Mouse (Mus musculus) midbrain, embryonic 13.5 days (tissue): ENCODE data around the gene Rufy2. TPM values are rescaled to one million over a fixed set of nuclear protein-coding genes. Genes with fewer than 3 reads are reported as not detected.

Experiments used
- ATAC-seq: fragments of 200-750 bp; cut with Nextera tagmentation; 2 replicates; pipeline ENCODE4 v1.8.0; 2017; ENCODE audit warnings: mild to moderate bottlenecking, moderate TSS enrichment, moderate library complexity
- H3K27ac ChIP-seq: fragments of 300-500 bp; sonication (generic); 2 replicates; pipeline ENCODE4 v1.5.1; 2015; ENCODE audit warnings: inconsistent platforms, mild to moderate bottlenecking, moderate library complexity
- H3K27me3 ChIP-seq: fragments of 300-500 bp; sonication (generic); 2 replicates; pipeline ENCODE4 v1.6.1; 2015; ENCODE audit warnings: mild to moderate bottlenecking, inconsistent platforms
- H3K36me3 ChIP-seq: fragments of 300-500 bp; sonication (generic); 2 replicates; pipeline ENCODE4 v1.6.1; 2015; ENCODE audit warnings: mild to moderate bottlenecking, inconsistent platforms
- H3K4me1 ChIP-seq: fragments of 300-500 bp; sonication (generic); replicated peaks from 2 replicates; pipeline ENCODE4 v1.6.1; 2015; ENCODE audit warnings: inconsistent platforms
- H3K4me2 ChIP-seq: fragments of 300-500 bp; sonication (generic); replicated peaks from 2 replicates; pipeline ENCODE4 v1.6.1; 2015; ENCODE audit warnings: moderate library complexity, mild to moderate bottlenecking, inconsistent platforms
- H3K4me3 ChIP-seq: fragments of 300-500 bp; sonication (generic); replicated peaks from 2 replicates; pipeline ENCODE4 v1.5.1; 2015; ENCODE audit warnings: mild to moderate bottlenecking, inconsistent platforms
- H3K9ac ChIP-seq: fragments of 300-500 bp; sonication (generic); replicated peaks from 2 replicates; pipeline ENCODE4 v1.6.1; 2015; ENCODE audit warnings: mild to moderate bottlenecking, inconsistent platforms
- H3K9me3 ChIP-seq: fragments of 300-500 bp; sonication (generic); 2 replicates; pipeline ENCODE4 v1.6.1; 2016; ENCODE audit warnings: mild to moderate bottlenecking, inconsistent platforms
- WGBS: fragments of 180-500 bp; shearing (Covaris S2); methylation state at CpG from one replicate; pipeline ENCODE4 v1.1.7; 2015; 5-methylcytosine and 5-hydroxymethylcytosine counted together
- polyA plus RNA-seq: library from polyadenylated mRNA; unstranded; fragments of >200 nt; fragmentation: Nextera tagmentation; extraction: Ambion mirVana; gene quantifications from 2 replicates; pipeline ENCODE4 v1.2.1, GENCODE M21; 2015

The Rufy2 gene
- polyA plus RNA-seq, 1 experiment from 2014 or later, result 51.7 TPM

DNA sequence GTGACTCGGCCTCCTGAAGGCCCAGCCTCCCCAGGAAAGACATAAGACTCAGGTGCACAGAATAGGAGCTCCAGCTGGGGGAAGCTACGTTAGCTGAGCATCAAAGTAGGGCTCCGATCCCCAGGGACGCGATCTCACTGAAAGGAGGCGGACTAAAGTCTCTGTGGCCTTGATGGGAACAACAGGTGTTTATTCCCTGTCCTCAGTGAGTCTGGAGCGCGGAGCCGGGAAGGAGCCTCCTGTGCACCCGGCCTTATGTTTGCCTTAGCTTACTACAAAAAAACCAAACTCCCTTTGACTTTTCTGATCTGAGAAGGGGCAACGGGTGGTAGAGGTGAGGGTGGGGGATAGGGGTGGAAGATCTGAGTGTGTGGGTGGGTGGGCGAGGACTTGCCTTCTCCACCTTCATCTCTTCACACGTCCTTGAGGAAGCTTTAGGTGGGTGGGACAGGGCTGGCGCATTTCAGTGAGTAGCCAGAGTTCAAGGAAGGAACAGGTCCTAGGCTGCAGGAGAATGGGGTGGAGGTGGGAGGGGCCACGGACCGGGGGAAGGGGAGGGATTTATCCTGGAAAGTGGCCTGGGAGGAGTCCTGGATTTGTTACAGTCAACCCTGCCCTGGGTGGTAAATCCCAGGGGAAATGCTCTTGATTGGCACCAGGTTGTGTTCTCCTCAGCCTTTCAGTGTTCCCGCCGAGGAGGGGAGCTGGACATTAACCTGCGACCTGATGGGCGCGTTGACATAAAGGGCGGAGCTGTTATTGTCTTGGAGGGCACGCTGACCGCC, 77.1 kb downstream of the Rufy2 start:
- H3K9me3 ChIP-seq, result no peaks in the 10 kb centered on the region
- no peak overlapping the region for H3K27ac ChIP-seq
- no peaks in the 10 kb centered on the region for H3K4me1 ChIP-seq
- H3K4me2 ChIP-seq, result no peak overlapping the region
- peak; percentile 17; the same call in 1 of the 2 replicates for ATAC-seq
- H3K9ac ChIP-seq, result no peak overlapping the region
- no peaks in the 10 kb centered on the region for H3K27me3 ChIP-seq
- WGBS, result 39% methylated on average over 24 of the region's 24 CpGs
- H3K4me3 ChIP-seq, result no peak overlapping the region
- no peaks in the 10 kb centered on the region for H3K36me3 ChIP-seq

DNA sequence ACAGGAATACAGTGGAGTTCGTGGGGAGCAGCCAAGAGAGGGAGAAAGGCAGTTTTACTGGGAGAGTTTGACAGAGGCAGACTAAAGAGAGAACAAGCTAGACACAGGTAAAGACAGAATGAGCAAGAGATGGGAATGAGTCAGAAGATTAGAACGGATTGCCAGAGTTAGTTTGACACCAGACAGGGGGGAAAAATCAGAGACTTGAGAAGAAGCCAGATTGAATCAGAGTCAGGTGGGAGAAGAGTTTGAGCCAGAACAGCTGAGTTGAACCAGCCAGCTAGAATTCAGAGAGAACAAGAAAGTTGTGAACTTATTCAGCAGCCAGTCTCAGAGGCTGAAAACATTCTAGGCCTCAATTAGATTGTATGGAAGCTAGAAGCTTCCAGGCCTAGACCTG, 79.8 kb downstream of the Rufy2 start, which contains the start of gene Pbld1:
TSS of gene Pbld1 (plus strand) at position 301 of the 400 bp plus-strand sequence.
- Histone ChIP-seq H3K27ac (no peak within 1 kb of the TSS), H3K9me3 (no peaks in the 10 kb centered on the region), H3K4me1 (no peaks in the 10 kb centered on the region), H3K4me2 (no peak within 1 kb of the TSS), H3K9ac (no peak within 1 kb of the TSS), H3K27me3 (no peaks in the 10 kb centered on the region), H3K4me3 (no peak within 1 kb of the TSS), H3K36me3 (no peaks in the 10 kb centered on the region)
- ATAC-seq, result no peak
- WGBS, result 91% methylated on average over 2 of the region's 2 CpGs

DNA sequence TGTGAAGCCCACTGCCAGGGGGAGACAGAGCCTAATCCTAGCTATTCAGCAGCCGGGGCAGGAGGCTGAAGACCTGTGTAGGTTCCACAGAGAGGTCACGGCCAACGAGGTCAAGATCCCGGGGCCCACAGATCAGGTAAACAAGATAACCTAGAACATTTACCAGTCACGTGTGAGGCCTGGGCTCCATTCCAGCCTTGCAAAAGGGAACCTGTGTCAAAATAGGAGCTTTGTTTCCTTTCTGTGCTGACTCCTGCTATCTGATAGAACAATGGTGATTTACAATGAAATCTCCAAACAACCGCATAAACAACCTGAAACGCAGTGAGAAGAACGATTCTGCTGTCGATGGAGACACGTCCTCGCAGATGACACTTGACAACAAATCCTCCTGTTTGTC, 80.4 kb downstream of the Rufy2 start:
- H3K9me3 ChIP-seq, result no peaks in the 10 kb centered on the region

DNA sequence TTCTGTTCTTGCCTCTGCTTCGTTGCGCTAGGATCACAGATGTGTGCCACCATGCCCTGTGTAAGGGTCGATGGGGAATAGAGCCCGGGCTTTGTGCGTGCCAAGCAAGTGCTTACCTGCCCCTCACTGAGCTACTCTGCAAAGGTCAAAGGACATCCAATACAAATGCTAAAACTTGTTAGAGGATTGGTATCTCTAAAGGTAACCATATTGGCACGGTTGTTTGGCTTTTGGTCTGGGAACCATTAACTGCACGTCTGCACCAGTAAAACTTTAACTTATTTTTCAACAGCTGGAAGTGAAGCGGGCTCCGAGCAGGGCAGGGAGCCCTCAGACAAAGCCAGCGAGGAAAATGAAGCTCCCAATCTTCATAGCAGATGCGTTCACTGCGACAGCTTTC, 81.2 kb downstream of the Rufy2 start:
- no peak overlapping the region for H3K9ac ChIP-seq
- WGBS, result 74% methylated on average over 12 of the region's 12 CpGs
- no peak overlapping the region for H3K27ac ChIP-seq
- no peaks in the 10 kb centered on the region for H3K9me3 ChIP-seq
- no peak for ATAC-seq
- H3K36me3 ChIP-seq, result no peaks in the 10 kb centered on the region
- no peaks in the 10 kb centered on the region for H3K27me3 ChIP-seq
- no peaks in the 10 kb centered on the region for H3K4me1 ChIP-seq
- H3K4me3 ChIP-seq, result no peak overlapping the region
- H3K4me2 ChIP-seq, result no peak overlapping the region

More for the DNA sequence above, 80.4 kb downstream of the Rufy2 start:
- no peaks in the 10 kb centered on the region for H3K4me1 ChIP-seq
- WGBS, result 75% methylated on average over 11 of the region's 11 CpGs
- H3K36me3 ChIP-seq, result no peaks in the 10 kb centered on the region
- H3K27me3 ChIP-seq, result no peaks in the 10 kb centered on the region
- no peak overlapping the region for H3K9ac ChIP-seq
- H3K4me2 ChIP-seq, result no peak overlapping the region
- H3K4me3 ChIP-seq, result no peak overlapping the region
- no peak overlapping the region for H3K27ac ChIP-seq
- ATAC-seq, result no peak

DNA sequence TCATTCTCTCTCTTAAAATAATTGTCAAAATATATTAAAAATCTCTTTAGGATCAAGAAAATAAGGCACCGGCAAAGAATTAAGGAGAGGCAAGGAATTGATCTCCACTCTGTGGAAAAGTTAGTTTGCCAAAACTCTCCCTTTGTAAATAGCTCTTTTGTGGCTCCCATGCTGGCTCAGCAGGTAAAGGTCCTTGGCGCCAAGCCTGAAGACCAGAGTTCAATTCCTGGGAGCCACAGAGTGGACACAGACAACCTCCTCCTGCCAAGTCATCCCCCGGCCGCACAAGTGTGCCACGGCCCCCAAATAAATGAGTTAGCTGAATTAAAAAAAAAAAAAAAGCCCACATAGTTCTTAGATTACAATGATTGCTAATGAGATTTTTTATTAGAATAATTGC, 82.7 kb downstream of the Rufy2 start:
- ATAC-seq, result no peak
- no peaks in the 10 kb centered on the region for H3K4me1 ChIP-seq
- no peaks in the 10 kb centered on the region for H3K27me3 ChIP-seq
- no peaks in the 10 kb centered on the region for H3K36me3 ChIP-seq
- H3K9me3 ChIP-seq, result no peaks in the 10 kb centered on the region
- H3K4me2 ChIP-seq, result no peak overlapping the region
- no peak overlapping the region for H3K27ac ChIP-seq
- no peak overlapping the region for H3K9ac ChIP-seq
- no peak overlapping the region for H3K4me3 ChIP-seq
- 97% methylated on average over 5 of the region's 5 CpGs for WGBS

DNA sequence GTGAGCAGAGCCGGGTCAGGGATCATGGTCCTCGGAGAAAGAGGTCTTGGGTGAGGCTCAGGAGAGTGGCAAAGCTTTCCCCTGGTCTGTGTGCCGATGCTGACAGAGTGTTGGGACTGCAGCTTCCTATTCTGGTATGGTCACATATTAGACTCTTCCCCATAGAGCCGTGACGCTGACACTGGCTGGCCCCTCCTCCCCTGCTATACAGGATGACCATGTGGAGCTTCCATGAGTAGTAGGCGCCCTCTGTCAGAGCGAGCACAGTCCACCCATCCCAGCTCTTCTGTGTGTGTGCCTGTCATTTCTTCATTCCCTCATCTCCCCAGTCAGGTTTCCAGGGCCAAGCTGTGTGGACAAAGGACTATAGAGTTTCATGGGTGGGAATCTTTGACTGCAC, 83.3 kb downstream of the Rufy2 start:
- H3K27ac ChIP-seq, result no peak overlapping the region
- no peak overlapping the region for H3K4me2 ChIP-seq
- no peaks in the 10 kb centered on the region for H3K36me3 ChIP-seq
- 70% methylated on average over 7 of the region's 7 CpGs for WGBS
- H3K4me1 ChIP-seq, result no peaks in the 10 kb centered on the region
- no peaks in the 10 kb centered on the region for H3K27me3 ChIP-seq
- no peaks in the 10 kb centered on the region for H3K9me3 ChIP-seq
- H3K4me3 ChIP-seq, result no peak overlapping the region
- peak; percentile 21; the same call in 1 of the 2 replicates for ATAC-seq
- H3K9ac ChIP-seq, result no peak overlapping the region

DNA sequence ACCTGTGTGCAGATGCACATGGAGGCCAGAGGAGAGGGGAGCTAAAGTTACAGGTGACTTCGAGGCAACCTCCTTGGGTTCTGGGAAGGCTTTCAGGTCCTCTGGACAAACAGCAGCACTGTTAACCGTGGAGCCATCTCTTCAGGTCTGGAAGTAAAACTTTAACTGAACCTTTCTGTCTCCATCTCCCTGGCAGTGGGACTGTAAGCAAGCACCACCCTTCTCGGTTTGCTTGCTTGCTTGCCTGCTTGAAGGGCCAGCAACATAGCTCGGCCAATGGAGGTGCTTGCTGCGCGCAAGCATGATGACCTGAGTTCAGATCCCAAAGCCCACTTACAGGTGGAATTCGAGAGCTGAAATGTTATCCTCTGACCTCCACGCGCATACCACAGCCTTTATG, 84.5 kb downstream of the Rufy2 start:
- Histone ChIP-seq H3K36me3 (no peaks in the 10 kb centered on the region), H3K9me3 (no peaks in the 10 kb centered on the region), H3K4me3 (no peak overlapping the region), H3K9ac (no peak overlapping the region), H3K4me1 (no peaks in the 10 kb centered on the region), H3K4me2 (no peak overlapping the region), H3K27me3 (no peaks in the 10 kb centered on the region), H3K27ac (no peak overlapping the region)
- 86% methylated on average over 9 of the region's 9 CpGs for WGBS
- ATAC-seq, result no peak

DNA sequence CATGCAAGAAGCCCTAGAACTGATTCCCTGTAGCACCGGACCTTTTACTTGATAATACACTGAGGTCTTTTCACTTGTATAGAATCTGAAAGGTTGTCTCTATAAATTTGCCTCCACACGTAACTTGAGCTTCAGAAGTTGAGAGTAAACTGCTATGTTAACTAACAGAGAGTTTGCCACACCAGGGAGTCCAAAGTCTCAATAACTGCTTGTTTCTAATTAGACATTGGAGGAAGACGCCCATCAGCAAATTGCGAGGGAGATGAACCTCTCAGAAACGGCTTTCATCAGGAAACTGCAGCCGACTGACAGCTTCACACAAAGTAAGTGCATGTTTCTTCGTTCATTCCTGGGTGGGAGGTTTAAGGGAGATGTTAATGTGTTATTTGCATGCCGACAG, 85.5 kb downstream of the Rufy2 start:
- 62% methylated on average over 8 of the region's 8 CpGs for WGBS

DNA sequence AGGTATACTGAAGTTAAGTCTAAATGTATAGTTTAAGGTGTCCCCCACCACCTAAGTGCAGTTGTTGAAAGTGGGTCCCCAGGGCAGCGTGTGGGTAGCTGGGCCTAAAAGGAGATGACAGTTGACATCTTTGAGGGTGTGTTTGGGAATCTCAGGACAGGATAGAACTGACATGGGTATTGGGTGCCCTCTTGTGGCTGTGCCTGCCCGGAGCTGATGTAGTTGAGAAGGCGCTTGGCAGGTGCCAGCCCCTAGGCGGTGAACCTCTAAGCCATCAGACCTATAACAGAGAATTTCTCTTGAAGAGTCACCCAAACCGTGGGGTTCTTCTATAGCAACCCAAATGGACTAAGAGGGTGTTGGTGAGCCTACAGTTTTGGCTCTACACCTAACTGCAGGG, 86.0 kb downstream of the Rufy2 start:
- Histone ChIP-seq H3K4me3 (no peak overlapping the region), H3K9ac (no peak overlapping the region), H3K27me3 (no peaks in the 10 kb centered on the region), H3K36me3 (no peaks in the 10 kb centered on the region), H3K9me3 (no peaks in the 10 kb centered on the region), H3K4me1 (no peaks in the 10 kb centered on the region), H3K4me2 (no peak overlapping the region), H3K27ac (no peak overlapping the region)
- 3% methylated on average over 5 of the region's 5 CpGs for WGBS
- peak; percentile 90 for ATAC-seq

More for the DNA sequence above, 85.5 kb downstream of the Rufy2 start:
- Histone ChIP-seq H3K4me3 (no peak overlapping the region), H3K27ac (no peak overlapping the region), H3K9ac (no peak overlapping the region), H3K4me1 (no peaks in the 10 kb centered on the region), H3K27me3 (no peaks in the 10 kb centered on the region), H3K9me3 (no peaks in the 10 kb centered on the region), H3K4me2 (no peak overlapping the region), H3K36me3 (no peaks in the 10 kb centered on the region)
- ATAC-seq, result no peak

Other genes starting within 250 kb of the Rufy2 start
- 132 and 136 TPM in 2 replicates for gene Ccar1, start 187.9 kb upstream of the Rufy2 start, polyA plus RNA-seq
- 29.8 and 37.2 TPM in 2 replicates for gene Tet1, start 71.2 kb upstream of the Rufy2 start, polyA plus RNA-seq
- gene Slc25a16, start 59.6 kb upstream of the Rufy2 start, polyA plus RNA-seq, result 11.6 and 14.0 TPM in 2 replicates
- 9.6 and 10.1 TPM in 2 replicates for gene Dna2, start 33.2 kb upstream of the Rufy2 start, polyA plus RNA-seq
- 242 and 243 TPM in 2 replicates for gene Hnrnph3, start 44.0 kb downstream of the Rufy2 start, polyA plus RNA-seq
- gene Pbld2, start 44.1 kb downstream of the Rufy2 start, polyA plus RNA-seq, result 1.3 TPM in 2 replicates
- 1.0 and 1.3 TPM in 2 replicates for gene Pbld1, start 79.9 kb downstream of the Rufy2 start, polyA plus RNA-seq
- 1.1 and 1.3 TPM in 2 replicates for gene Atoh7, start 119.4 kb downstream of the Rufy2 start, polyA plus RNA-seq
- gene Mypn, start 223.7 kb downstream of the Rufy2 start, polyA plus RNA-seq, result 0.05 TPM in 1 of 2 replicates, not detected in the other